Mouse (Mus musculus) brown adipose tissue, adult 24 weeks (tissue): Measurements from ENCODE around the gene D10Jhu81e. TPM values are rescaled to one million over a fixed set of nuclear protein-coding genes. Genes with fewer than 3 reads are reported as not detected.

Source experiments
- H3K27ac ChIP-seq: fragments of 200-500 bp; replicated peaks from 2 replicates; pipeline ENCODE4 v1.5.1; 2012; ENCODE audit warnings: low read depth, mild to moderate bottlenecking, low read length
- H3K4me1 ChIP-seq: fragments of 200-500 bp; 2 replicates; pipeline ENCODE4 v1.6.1; 2012; ENCODE audit warnings: low read length, mixed read lengths; ENCODE audit not compliant: control insufficient read depth, insufficient read depth, insufficient read length
- H3K4me3 ChIP-seq: fragments of 200-500 bp; 2 replicates; pipeline ENCODE4 v1.5.1; 2012; ENCODE audit warnings: low read depth, mild to moderate bottlenecking, low read length, moderate library complexity; ENCODE audit not compliant: insufficient read depth
- polyA plus RNA-seq: library from polyadenylated mRNA; stranded (reverse); fragments of >200 nt; gene quantifications from 2 replicates; pipeline ENCODE4 v1.2.4, GENCODE M21; 2012; ENCODE audit not compliant: missing spikeins, insufficient read depth, insufficient read length

Gene D10Jhu81e
- polyA plus RNA-seq, 1 experiment = 403 TPM

DNA sequence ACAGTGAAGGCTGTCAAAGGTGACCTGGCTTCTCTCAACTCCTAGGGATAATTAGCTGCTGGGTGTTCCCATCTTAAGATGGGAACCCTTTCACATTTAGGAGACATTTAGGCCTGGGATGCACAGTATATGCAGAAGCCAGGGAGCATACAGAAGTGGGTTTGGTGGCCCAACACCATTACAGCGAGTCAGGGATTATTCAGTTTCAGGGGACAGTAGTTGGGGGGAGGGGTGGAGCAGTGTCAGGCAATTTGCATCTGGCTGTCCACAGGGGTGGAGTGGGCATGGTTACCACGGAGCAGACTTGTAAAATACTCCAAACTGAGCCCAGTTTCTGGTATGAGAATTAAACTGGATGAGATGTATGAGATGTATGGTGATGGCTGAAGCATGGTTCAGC lies 863 bp upstream of the D10Jhu81e start:
- no peak overlapping the region for H3K27ac ChIP-seq
- H3K4me1 ChIP-seq = peaks cover 6% of the 10 kb centered on the region; the same call in 1 of the 2 replicates
- H3K4me3 ChIP-seq = no peak overlapping the region

DNA sequence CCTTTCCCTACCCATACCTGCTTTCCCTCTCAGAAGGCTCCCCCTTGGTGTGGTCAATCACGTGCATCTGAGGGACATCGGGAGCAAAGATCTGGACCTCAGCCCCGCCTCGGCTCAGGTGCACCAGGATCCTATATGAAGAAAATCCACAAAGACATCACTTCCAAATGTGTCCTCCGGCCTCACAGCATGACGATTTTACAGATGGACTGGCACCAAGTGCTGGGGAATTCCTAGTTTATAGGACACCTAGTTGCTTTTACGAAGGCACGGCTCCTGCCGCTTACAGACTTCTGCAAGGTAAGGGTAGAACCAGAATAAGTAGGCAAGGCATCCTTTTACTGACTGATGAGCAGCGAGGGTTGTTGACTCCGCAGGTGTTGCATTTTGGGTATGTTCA lies 790 bp downstream of the D10Jhu81e start:
- Histone ChIP-seq H3K27ac (0 out of 2 replicates have a peak overlapping the region, but pooled peaks have one; percentile 62), H3K4me1 (peaks cover 6% of the 10 kb centered on the region; the same call in 1 of the 2 replicates)

DNA sequence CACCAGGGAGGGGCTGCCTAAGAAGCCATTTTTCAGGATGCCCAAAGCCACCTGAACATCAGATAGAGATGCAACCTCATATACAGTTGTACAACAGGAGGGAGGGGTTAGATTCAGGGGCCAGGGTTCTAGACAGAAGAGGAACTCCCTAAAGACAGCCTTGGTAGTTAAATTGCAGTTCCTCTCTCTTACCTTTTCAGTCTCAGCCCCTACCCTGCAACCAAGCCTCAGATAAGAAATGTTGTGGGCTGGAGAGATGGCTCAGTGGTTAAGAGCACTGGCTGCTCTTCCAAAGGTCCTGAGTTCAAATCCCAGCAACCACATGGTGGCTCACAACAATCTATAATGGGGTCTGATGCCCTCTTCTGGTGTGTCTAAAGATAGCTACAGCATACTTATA lies 1.8 kb downstream of the D10Jhu81e start:
- Histone ChIP-seq H3K4me1 (peaks cover 6% of the 10 kb centered on the region; the same call in 1 of the 2 replicates), H3K27ac (no peak overlapping the region), H3K4me3 (no peak overlapping the region)

More for the DNA sequence above, 790 bp downstream of the D10Jhu81e start:
- peak overlapping the region; percentile 88 for H3K4me3 ChIP-seq

DNA sequence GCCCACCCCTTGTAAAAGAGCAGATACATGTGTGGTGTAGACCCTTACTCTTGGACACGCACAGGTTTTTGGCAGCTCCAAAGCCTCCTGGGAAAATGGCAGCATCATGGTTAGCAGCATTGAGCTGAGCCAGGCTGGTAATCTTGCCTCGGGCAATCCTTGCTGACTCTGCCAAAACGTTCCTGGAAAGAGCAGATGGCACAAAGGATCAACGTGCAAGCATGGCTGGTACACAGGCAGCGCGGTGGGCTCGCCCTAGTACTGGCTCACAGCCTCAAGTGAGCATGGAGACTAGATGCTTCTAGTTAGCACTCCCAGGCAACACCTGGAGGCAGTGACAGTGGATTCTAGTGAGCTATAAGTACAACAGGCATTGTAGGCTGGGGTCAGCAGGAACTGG lies 2.2 kb downstream of the D10Jhu81e start:
- Histone ChIP-seq H3K27ac (no peak overlapping the region), H3K4me3 (no peak overlapping the region), H3K4me1 (peaks cover 6% of the 10 kb centered on the region; the same call in 1 of the 2 replicates)

DNA sequence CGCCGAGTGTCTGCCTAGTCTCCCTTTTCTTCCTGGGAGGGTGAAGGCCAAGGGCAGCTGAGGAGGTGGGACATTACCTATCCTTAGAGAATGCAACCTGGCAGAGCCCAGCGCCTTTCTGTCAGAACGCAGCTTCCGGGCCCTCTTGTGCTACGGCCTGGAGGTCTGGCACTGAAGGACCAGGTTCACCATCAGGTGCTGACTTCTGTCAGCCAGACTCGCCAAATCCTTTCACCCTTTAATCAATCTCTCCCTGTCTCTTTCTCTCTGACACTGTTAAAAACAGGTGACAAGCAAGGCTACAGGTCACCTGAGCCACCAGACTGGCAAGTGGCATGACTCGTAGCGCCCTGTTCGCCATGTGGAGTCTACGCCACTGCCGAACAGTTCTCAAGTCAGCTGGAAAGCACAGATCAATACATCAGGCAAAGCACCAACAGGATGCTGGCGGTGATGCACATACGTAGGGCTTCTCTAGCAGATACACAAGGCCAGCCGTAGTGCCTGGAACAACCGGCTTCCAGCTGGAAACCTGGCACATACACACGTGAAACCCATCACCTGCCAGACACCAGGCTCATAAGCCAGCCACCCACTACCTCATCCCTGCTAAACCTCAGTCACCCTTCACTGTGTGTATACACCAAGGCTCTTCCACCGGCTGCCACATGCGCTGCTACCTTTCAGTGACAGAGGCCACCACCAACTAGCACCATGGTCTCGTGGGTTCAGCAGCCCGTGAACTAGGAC lies 4.2 kb downstream of the D10Jhu81e start:
- no peak overlapping the region for H3K27ac ChIP-seq
- peaks cover 6% of the 10 kb centered on the region; the same call in 1 of the 2 replicates for H3K4me1 ChIP-seq
- no peak overlapping the region for H3K4me3 ChIP-seq

DNA sequence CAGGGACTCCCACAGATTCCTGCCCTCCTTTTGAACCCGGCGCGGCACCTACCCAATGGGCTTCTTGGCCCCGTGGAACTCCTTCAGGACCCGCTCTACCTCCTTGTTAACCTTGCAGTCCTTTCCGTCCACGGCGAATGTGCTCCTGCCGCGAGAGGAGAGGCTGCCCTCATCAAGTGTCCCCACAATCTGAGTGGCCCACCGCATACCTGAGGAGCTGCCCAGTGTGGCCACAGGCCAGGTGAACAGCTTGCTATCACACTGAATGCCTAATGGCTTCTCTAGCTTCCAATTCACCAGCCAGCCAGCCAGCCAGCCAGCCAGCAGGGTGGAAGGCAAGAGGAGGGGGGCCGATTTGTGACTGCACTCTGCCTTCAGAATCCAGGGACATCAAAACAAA lies 4.8 kb downstream of the D10Jhu81e start:
- Histone ChIP-seq H3K4me3 (no peak overlapping the region), H3K27ac (no peak overlapping the region), H3K4me1 (peaks cover 6% of the 10 kb centered on the region; the same call in 1 of the 2 replicates)

DNA sequence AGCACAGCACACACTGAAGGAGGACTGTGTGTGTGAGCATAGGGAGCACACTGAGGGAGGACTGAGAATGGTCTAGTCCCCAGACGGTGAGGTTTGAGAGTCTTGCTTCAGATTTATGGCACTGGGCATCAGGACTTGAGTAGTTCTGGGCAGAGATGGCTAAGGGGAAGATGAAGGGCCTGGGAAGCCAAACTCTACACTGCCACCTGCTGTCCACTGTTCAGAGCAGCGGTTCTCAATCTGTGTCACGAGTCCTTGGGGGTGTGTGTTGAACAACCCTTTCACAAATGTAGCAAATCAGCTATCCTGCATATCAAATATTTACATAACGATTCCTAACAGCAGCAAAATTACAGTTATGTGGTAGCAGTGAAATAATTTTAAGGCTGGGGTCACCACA lies 5.7 kb downstream of the D10Jhu81e start:
- Histone ChIP-seq H3K27ac (no peak overlapping the region), H3K4me1 (peaks cover 4% of the 10 kb centered on the region; the same call in 1 of the 2 replicates), H3K4me3 (no peak overlapping the region)

DNA sequence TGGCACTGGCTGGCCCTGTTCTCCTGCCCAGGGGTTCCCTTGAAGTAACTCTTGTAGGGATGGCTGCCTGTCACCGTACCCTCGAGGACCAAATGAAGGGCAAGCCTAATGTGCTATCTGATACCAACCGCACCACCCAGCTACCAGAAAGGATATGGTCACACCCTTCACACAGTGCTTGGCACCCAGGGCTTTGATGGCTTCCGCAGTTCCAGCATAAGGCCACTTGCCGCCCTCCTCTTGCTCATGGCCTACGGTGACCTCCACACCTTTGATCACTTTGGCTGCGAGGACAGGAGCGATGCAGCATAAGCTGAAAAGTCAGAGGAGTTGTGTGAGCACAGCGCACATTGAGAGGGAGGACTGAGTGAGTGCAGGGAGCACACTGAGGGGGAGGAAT lies 6.3 kb downstream of the D10Jhu81e start:
- H3K27ac ChIP-seq = no peak overlapping the region
- no peaks in the 10 kb centered on the region for H3K4me1 ChIP-seq
- H3K4me3 ChIP-seq = no peak overlapping the region

DNA sequence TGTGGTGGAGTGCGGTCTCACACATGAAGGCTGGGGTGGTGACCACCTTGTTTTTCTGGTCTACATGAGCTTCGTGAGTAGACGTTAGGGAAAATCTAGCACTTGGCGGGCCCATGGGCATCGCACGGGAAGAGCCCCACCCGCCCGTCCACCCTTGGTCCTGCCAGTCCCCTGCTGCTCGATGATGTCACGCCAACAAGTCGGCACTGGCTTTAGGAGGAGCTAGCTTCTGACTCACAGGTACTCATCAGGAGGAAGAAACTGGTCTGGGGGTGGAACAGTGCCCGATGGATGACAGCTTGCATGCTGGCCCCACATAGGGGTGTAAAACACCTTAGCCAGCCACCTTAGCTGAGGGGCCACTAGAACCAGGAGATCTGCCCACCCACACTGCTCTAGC lies 6.9 kb downstream of the D10Jhu81e start:
- no peaks in the 10 kb centered on the region for H3K4me1 ChIP-seq
- H3K4me3 ChIP-seq = no peak overlapping the region
- no peak overlapping the region for H3K27ac ChIP-seq

DNA sequence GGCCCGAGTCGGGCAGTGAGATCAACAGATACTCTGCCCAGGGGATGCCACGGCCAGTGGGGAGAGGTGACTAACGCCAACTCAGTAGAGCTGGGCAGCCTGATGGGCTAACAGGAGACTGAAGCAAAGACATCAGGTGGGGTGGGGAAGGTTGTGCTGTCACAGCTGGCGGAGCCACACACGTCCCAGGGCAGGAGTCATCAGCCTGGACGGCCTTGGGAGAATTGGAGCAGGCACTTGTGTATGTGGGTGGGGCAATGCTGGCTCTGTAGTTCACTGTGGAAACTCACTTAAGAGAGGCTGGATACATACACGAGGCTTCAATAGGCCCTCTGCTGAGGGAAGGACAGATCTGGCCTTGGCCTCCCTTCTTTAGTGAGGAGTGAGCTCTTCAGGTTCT lies 8.5 kb downstream of the D10Jhu81e start:
- no peak overlapping the region for H3K4me3 ChIP-seq
- no peaks in the 10 kb centered on the region for H3K4me1 ChIP-seq
- no peak overlapping the region for H3K27ac ChIP-seq

DNA sequence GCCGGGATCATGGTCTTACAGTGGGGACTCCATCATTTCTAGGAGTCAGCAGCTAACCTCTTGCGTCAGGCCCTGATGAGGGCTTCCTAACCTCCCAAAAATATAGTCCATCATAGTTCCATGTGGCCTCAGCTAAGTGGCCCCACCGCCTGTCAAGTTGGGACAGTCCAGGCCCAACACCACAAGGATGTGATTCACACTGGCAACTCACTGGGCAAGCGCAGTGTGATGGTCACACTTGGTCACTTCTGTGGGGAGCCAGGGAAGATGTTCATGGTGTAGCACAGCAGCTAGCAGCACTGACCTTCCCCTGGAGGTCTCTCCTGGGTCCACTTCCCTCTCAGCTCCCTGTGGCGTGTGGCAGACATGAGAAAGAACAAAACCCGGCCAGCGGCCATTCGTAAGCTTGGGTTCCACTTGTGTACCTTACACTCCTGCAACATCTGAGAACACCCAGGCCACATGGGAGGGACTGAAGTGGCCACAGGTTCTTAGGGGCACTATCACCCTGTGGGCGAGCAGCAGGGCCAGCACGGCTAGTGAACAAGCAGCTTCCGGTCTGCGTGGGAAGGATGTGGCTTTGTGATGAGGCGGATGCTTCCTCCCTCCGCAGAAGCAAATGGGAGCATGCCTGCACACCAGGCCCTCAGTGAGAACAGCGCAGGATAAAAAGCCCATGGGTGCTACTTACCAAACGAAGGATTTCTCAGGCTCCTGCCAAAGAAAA lies 9.1 kb downstream of the D10Jhu81e start:
- Histone ChIP-seq H3K27ac (no peak overlapping the region), H3K4me1 (no peaks in the 10 kb centered on the region), H3K4me3 (no peak overlapping the region)

DNA sequence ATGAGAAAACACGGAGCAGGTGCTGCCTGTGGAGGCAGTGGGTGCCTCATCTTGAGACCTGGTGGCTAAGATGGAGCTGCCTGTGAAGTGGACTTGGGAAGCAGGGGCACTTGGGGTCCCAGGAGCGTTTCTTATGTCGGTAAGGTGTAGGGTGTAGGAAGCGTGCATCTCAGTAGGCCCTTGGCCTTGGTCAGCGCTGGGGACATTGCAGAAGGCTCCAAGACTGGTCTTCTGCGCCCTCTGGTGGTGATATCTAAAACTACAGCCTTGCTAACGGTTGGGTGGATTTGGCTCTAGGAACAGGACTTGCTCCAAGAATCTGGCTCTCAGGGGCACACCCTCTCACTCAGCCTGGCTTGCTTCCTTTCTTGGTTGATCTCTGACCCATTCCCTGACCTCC lies 9.7 kb downstream of the D10Jhu81e start:
- Histone ChIP-seq H3K4me3 (no peak overlapping the region), H3K27ac (no peak overlapping the region), H3K4me1 (no peaks in the 10 kb centered on the region)

DNA sequence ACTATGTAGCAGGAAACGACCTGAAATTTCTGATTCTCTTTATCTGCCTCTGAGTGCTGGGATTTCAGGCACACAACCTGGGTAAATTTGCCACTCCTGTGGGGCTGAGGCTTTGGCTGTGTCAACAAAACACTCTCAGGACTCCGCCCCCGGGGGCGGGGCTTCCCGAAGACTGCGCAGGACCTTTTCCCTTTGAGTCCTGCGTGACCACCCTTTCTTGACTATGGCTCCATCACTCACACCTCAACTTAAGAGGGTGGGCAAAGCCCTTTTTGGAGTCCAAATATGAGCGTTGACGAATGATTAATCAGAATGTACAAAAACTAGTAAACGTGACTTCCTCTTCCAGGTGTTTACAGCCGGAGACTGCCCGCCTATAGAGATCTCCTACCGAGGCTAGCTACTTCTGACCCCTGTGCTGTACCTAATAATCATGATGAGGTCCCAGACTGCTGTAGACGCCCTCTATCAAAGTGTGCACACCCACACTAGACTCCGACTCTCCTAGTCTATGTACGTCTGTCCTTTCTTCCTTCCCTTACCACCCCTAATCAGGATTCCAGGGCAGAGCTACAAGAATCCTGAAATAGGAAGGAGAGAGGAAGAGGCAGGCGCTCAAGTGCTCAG lies 10.2 kb downstream of the D10Jhu81e start:
- Histone ChIP-seq H3K4me1 (no peaks in the 10 kb centered on the region), H3K4me3 (peak overlapping the region; percentile 39; the same call in 1 of the 2 replicates), H3K27ac (no peak overlapping the region)

DNA sequence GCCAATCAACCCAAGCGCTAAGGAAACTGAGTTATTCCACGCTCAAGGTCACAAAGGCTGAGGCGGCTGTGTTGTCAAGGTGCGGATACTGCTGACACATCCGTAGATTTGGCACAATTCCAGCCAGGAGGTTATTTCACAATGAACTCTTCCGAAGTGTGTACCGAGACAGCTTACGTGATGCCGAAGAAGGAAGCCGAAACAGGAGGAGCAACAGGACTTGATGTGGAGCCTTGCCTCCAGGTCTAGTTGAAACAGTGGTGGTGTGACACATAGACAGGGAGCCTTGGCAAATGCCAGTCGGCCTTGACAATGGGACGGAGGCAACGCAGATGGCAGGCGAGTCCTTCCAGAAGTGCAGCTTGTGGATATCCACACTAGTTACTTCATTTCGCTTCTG lies 11.5 kb downstream of the D10Jhu81e start:
- Histone ChIP-seq H3K4me1 (no peaks in the 10 kb centered on the region), H3K27ac (no peak overlapping the region), H3K4me3 (no peak overlapping the region)

DNA sequence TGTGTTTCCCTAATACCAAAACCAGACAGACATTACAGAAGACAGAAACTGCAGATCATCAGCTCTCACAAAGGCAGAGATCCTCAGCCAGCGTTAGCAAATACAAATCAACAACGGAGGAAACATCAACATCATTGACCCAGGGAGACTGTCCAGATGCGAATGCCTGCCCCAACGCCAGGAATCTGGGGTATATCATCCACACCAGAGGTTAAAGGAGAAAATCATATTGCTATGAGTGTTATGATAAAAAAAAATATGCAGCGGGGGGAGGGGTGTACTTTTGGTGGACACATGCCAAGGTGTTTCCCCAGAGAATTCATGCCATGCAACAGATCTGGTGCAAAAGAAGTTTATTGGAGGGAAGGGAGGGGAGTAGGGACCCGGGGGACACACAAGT lies 12.7 kb downstream of the D10Jhu81e start:
- H3K27ac ChIP-seq = no peak overlapping the region
- H3K4me3 ChIP-seq = no peak overlapping the region
- no peaks in the 10 kb centered on the region for H3K4me1 ChIP-seq
